Mouse (Mus musculus): ENCODE data around the gene BC035044. TPM values are rescaled to one million over a fixed set of nuclear protein-coding genes. Genes with fewer than 3 reads are reported as not detected.
"Not testable (repeated sequence)": the region's sequence is repeated elsewhere in the genome, so short reads cannot be mapped to it uniquely, and the experiment has no call there.

Gene BC035044
- polyA plus RNA-seq, 1 experiment, result 0.74 TPM

DNA sequence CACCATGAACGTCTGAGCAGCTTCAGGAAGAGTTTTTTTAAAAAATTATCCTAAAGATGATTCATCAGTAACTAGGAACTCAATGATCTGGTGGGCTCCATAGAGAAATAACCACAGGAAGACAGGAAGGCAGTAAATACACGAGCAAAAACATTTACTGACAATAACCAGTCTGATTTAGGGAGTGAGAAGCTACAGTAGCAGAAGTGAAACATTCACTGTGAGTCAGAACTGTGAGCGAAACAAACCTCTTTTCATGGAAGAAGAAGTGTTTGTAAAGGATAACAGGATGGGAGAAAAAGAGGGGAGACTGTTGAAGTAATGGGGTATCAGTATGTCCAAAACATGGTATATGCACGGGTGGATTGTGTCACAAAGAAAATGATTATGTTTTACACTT, 61.1 kb downstream of the BC035044 start:
- Histone ChIP-seq H3K4me1 (ENCODE audit: control insufficient read depth, insufficient read depth, insufficient read length, low read length) (no peaks in the 10 kb centered on the region), H3K27ac (ENCODE audit: insufficient read depth, low read depth, low read length) (no peak overlapping the region), H3K27me3 (ENCODE audit: control insufficient read depth, insufficient read depth, low read length) (no peaks in the 10 kb centered on the region), H3K4me3 (ENCODE audit: low read depth, low read length) (no peak overlapping the region), H3K36me3 (ENCODE audit: control insufficient read depth, insufficient read depth, low read length) (no peaks in the 10 kb centered on the region)
- no peak for TF ChIP-seq CTCF (IDR thresholded peaks at IDR 0.05; ENCODE audit: extremely low read depth, insufficient read length, insufficient replicate concordance, low read depth, low read length)
- no peak for TF ChIP-seq POLR2A (IDR thresholded peaks at IDR 0.05; ENCODE audit: low read depth, low read length)
- 70% methylated on average over 4 of the region's 4 CpGs for WGBS

GRCm38 (mm10) chr6:128826781-128827180, 64.1 kb downstream of the BC035044 start:
- H3K36me3 ChIP-seq (ENCODE audit: control insufficient read depth, insufficient read depth, low read length), result no peaks in the 10 kb centered on the region
- 77% methylated on average over 3 of the region's 3 CpGs for WGBS
- H3K27me3 ChIP-seq (ENCODE audit: control insufficient read depth, insufficient read depth, low read length), result no peaks in the 10 kb centered on the region
- H3K4me3 ChIP-seq (ENCODE audit: low read depth, low read length), result no peak overlapping the region
- no peaks in the 10 kb centered on the region for H3K4me1 ChIP-seq (ENCODE audit: control insufficient read depth, insufficient read depth, insufficient read length, low read length)
- H3K27ac ChIP-seq (ENCODE audit: insufficient read depth, low read depth, low read length), result no peak overlapping the region
- TF ChIP-seq POLR2A (IDR thresholded peaks at IDR 0.05; ENCODE audit: low read depth, low read length), result no peak
- no peak for TF ChIP-seq CTCF (IDR thresholded peaks at IDR 0.05; ENCODE audit: extremely low read depth, insufficient read length, insufficient replicate concordance, low read depth, low read length)

- no peak within 1 kb of the TSS for H3K27ac ChIP-seq (ENCODE audit: insufficient read depth, low read depth, low read length)
- no peaks in the 10 kb centered on the region for H3K27me3 ChIP-seq (ENCODE audit: control insufficient read depth, insufficient read depth, low read length)
- no peak within 1 kb of the TSS for H3K4me3 ChIP-seq (ENCODE audit: low read depth, low read length)
- no peaks in the 10 kb centered on the region for H3K4me1 ChIP-seq (ENCODE audit: control insufficient read depth, insufficient read depth, insufficient read length, low read length)
- TF ChIP-seq POLR2A (IDR thresholded peaks at IDR 0.05; ENCODE audit: low read depth, low read length) (no peak), CTCF (IDR thresholded peaks at IDR 0.05; ENCODE audit: extremely low read depth, insufficient read length, insufficient replicate concordance, low read depth, low read length) (no peak)
- no peaks in the 10 kb centered on the region for H3K36me3 ChIP-seq (ENCODE audit: control insufficient read depth, insufficient read depth, low read length)
- 87% methylated on average over 6 of the region's 6 CpGs for WGBS
These were observed 64.8 kb downstream of the BC035044 start, which contains the start of the genes Gm44511 and Klrb1b for GRCm38 (mm10) chr6:128826132-128826531. Gene Gm44511, minus strand, starts transcription at chr6:128826315. Gene Klrb1b, minus strand, starts transcription at chr6:128826331.

DNA sequence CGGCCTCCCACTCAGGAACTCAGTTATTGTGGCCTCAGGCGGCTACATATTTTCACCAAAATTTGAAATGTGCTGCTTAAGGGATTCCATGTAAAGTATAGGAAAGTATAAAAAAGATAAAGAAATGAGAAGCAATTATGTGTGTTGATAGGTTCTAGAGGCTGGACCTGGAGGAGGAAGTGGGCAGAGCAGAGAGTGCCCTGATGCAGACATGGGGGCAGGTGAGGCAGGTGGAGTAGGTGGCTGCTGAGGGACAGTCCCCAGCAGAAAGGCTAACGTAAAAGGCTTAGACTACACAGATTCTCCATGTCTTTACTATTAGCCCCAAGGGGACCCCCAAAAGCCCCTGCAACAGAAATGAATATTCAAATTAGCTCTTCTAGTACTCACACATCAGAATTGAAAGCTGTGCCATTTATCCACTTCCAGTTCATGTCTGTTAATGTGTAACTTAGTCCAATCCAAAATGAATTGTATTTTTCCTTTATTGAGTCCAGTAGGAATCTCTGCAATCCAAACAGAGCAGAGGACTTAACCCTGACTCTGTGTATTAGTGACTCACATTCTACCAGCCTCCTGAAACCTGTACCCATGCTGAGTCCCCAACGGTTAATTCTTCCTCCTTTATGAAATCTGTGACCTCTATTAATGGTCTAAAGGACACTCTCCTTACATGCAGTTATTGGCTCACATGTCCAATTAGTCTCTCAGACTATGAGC, 72.7 kb downstream of the BC035044 start:
- TF ChIP-seq CTCF (IDR thresholded peaks at IDR 0.05; ENCODE audit: extremely low read depth, insufficient read length, insufficient replicate concordance, low read depth, low read length) (no peak), POLR2A (IDR thresholded peaks at IDR 0.05; ENCODE audit: low read depth, low read length) (no peak)
- H3K27me3 ChIP-seq (ENCODE audit: control insufficient read depth, insufficient read depth, low read length), result no peaks in the 10 kb centered on the region
- WGBS, result 59% methylated on average over 4 of the region's 4 CpGs
- no peaks in the 10 kb centered on the region for H3K36me3 ChIP-seq (ENCODE audit: control insufficient read depth, insufficient read depth, low read length)
- no peak overlapping the region for H3K4me3 ChIP-seq (ENCODE audit: low read depth, low read length)
- H3K4me1 ChIP-seq (ENCODE audit: control insufficient read depth, insufficient read depth, insufficient read length, low read length), result no peaks in the 10 kb centered on the region
- no peak overlapping the region for H3K27ac ChIP-seq (ENCODE audit: insufficient read depth, low read depth, low read length)

DNA sequence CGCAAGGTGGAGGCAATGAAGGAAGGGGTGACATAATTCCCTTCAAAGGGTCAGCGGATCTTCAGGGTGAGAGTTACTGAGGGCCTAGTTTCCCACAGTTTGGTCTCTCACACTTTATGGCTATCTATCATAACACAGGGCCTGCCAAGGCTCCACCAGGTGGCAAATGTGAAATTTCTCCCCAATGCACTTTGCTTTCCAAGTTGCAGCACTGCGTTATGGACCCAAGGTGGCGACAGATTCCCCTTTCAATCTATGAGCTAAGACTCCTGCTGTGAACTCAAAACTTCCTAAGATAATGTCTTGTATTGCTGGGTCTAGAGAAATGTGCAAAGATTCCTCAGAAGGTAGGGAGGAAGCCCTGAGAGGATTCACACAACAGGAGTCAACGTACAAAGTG, 82.4 kb downstream of the BC035044 start:
- Histone ChIP-seq H3K36me3 (ENCODE audit: control insufficient read depth, insufficient read depth, low read length) (no peaks in the 10 kb centered on the region), H3K27me3 (ENCODE audit: control insufficient read depth, insufficient read depth, low read length) (no peaks in the 10 kb centered on the region), H3K27ac (ENCODE audit: insufficient read depth, low read depth, low read length) (no peak overlapping the region), H3K4me1 (ENCODE audit: control insufficient read depth, insufficient read depth, insufficient read length, low read length) (no peaks in the 10 kb centered on the region), H3K4me3 (ENCODE audit: low read depth, low read length) (no peak overlapping the region)
- TF ChIP-seq CTCF (IDR thresholded peaks at IDR 0.05; ENCODE audit: extremely low read depth, insufficient read length, insufficient replicate concordance, low read depth, low read length) (peak; percentile 49; the same call in 1 of the 2 replicates), POLR2A (IDR thresholded peaks at IDR 0.05; ENCODE audit: low read depth, low read length) (no peak)
- 69% methylated on average over 5 of the region's 5 CpGs for WGBS

- 64% methylated on average over 3 of the region's 3 CpGs for WGBS
- Histone ChIP-seq H3K4me1 (ENCODE audit: control insufficient read depth, insufficient read depth, insufficient read length, low read length) (peaks cover 4% of the 10 kb centered on the region; the same call in 1 of the 2 replicates), H3K27ac (ENCODE audit: insufficient read depth, low read depth, low read length) (no peak overlapping the region), H3K27me3 (ENCODE audit: control insufficient read depth, insufficient read depth, low read length) (no peaks in the 10 kb centered on the region), H3K4me3 (ENCODE audit: low read depth, low read length) (no peak overlapping the region), H3K36me3 (ENCODE audit: control insufficient read depth, insufficient read depth, low read length) (no peaks in the 10 kb centered on the region)
- TF ChIP-seq CTCF (IDR thresholded peaks at IDR 0.05; ENCODE audit: extremely low read depth, insufficient read length, insufficient replicate concordance, low read depth, low read length) (no peak), POLR2A (IDR thresholded peaks at IDR 0.05; ENCODE audit: low read depth, low read length) (no peak)
These were observed 83.9 kb downstream of the BC035044 start for GRCm38 (mm10) chr6:128807021-128807420.

- not testable (repeated sequence) for H3K27me3 ChIP-seq (ENCODE audit: control insufficient read depth, insufficient read depth, low read length); H3K27ac ChIP-seq (ENCODE audit: insufficient read depth, low read depth, low read length)
These were observed 85.9 kb downstream of the BC035044 start for GRCm38 (mm10) chr6:128804823-128805640.

More at GRCm38 (mm10) chr6:128804823-128805640, 85.9 kb downstream of the BC035044 start:
- H3K4me3 ChIP-seq (ENCODE audit: low read depth, low read length); H3K36me3 ChIP-seq (ENCODE audit: control insufficient read depth, insufficient read depth, low read length); H3K4me1 ChIP-seq (ENCODE audit: control insufficient read depth, insufficient read depth, insufficient read length, low read length): not testable (repeated sequence)
- 65% methylated on average over 7 of the region's 7 CpGs for WGBS
- peak; percentile 40; the same call in 1 of the 2 replicates for TF ChIP-seq CTCF (IDR thresholded peaks at IDR 0.05; ENCODE audit: extremely low read depth, insufficient read length, insufficient replicate concordance, low read depth, low read length)

All from small intestine, adult 2 months (tissue).